Mouse (Mus musculus) v-Abl transformed pro-B cells (cell line): ENCODE data around the gene Intu.

Experiments used
- in situ Hi-C, 2 experiments: fragments of 400-800 bp; cut with MboI; formaldehyde crosslinking; loops; one replicate each; pipeline ENCODE4 v1.15.1; 2025; ENCODE audit not compliant: unreplicated experiment in 2 of 2

Gene Intu

GRCm38 (mm10) chr3:40527976-40528950 lies 2.8 kb upstream of the Intu start:
- in situ Hi-C loops = no loop called here

- in situ Hi-C loops = no loop called here
Observed at GRCm38 (mm10) chr3:40528958-40529357, 2.1 kb upstream of the Intu start.

- in situ Hi-C loops = no loop called here
Observed at GRCm38 (mm10) chr3:40530845-40531244, 241 bp upstream of the Intu start.

- in situ Hi-C loops = no loop called here
Observed at GRCm38 (mm10) chr3:40532256-40532655, 1.2 kb downstream of the Intu start.

- in situ Hi-C loops = no loop called here
Observed at GRCm38 (mm10) chr3:40534141-40534540, 3.1 kb downstream of the Intu start.

GRCm38 (mm10) chr3:40540567-40541554 lies 9.8 kb downstream of the Intu start:
- in situ Hi-C loops = no loop called here

GRCm38 (mm10) chr3:40546621-40547020 lies 15.5 kb downstream of the Intu start:
- in situ Hi-C loops = no loop called here

GRCm38 (mm10) chr3:40652941-40653352 lies 121.9 kb downstream of the Intu start:
- in situ Hi-C loops = no loop called here

GRCm38 (mm10) chr3:40653582-40653981 lies 122.5 kb downstream of the Intu start:
- in situ Hi-C loops = no loop called here

- in situ Hi-C loops = no loop called here
Observed at GRCm38 (mm10) chr3:40654028-40654427, 122.9 kb downstream of the Intu start.

- in situ Hi-C loops = no loop called here
Observed at GRCm38 (mm10) chr3:40655571-40655970, 124.5 kb downstream of the Intu start.

GRCm38 (mm10) chr3:40656339-40656738 lies 125.3 kb downstream of the Intu start:
- in situ Hi-C loops = no loop called here

GRCm38 (mm10) chr3:40660231-40660630 lies 129.1 kb downstream of the Intu start:
- in situ Hi-C loops = no loop called here

GRCm38 (mm10) chr3:40666109-40666508 lies 135.0 kb downstream of the Intu start:
- in situ Hi-C loops = no loop called here

GRCm38 (mm10) chr3:40666861-40667719 lies 136.0 kb downstream of the Intu start:
- in situ Hi-C loops = no loop called here

GRCm38 (mm10) chr3:40668889-40669288 lies 137.8 kb downstream of the Intu start:
- in situ Hi-C loops = no loop called here

- in situ Hi-C loops = no loop called here
Observed at GRCm38 (mm10) chr3:40669395-40669794, 138.3 kb downstream of the Intu start.

- in situ Hi-C loops = no loop called here
Observed at GRCm38 (mm10) chr3:40673515-40673914, 142.4 kb downstream of the Intu start.

GRCm38 (mm10) chr3:40674873-40675405 lies 143.9 kb downstream of the Intu start:
- in situ Hi-C loops = no loop called here

GRCm38 (mm10) chr3:40678856-40679255 lies 147.8 kb downstream of the Intu start:
- in situ Hi-C loops = no loop called here
